Mouse (Mus musculus): ENCODE measurements around the gene 1810009A15Rik. TPM values are rescaled to one million over a fixed set of nuclear protein-coding genes. Genes with fewer than 3 reads are reported as not detected.
"Not testable (repeated sequence)": the region's sequence is repeated elsewhere in the genome, so short reads cannot be mapped to it uniquely, and the experiment has no call there.

1810009A15Rik gene
- polyA plus RNA-seq, 1 experiment from 2014 or later = 178 TPM

DNA sequence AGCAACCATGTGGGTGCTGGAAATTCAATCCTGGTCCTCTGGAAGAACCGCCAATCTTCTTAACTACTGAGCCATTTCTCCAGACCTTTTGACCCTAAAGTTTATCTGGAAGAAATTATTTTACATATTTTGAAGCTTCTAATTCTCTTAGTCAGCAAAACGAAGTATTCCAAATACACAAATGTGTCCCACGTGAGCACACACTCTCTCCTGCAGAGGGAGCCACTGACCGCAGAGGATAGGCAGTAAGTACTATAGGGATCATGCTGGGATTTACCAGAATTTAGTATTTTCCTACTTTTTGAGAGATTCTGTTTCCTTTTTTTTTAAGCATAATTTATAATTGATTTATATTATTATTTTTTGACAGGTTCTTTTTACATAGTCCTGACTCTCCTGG lies 31.0 kb upstream of the 1810009A15Rik start:
- Histone ChIP-seq H3K27me3 (ENCODE audit: poor library complexity, severe bottlenecking) (no peaks in the 10 kb centered on the region), H3K4me1 (no peaks in the 10 kb centered on the region), H3K27ac (no peak overlapping the region), H3K4me3 (no peak overlapping the region), H3K36me3 (replicated peaks) (no peaks in the 10 kb centered on the region), H3K9me3 (no peaks in the 10 kb centered on the region)
- DNase-seq (ENCODE audit: extremely low spot score, low spot score) = no peak
- 43% methylated on average over 4 of the region's 4 CpGs for WGBS

DNA sequence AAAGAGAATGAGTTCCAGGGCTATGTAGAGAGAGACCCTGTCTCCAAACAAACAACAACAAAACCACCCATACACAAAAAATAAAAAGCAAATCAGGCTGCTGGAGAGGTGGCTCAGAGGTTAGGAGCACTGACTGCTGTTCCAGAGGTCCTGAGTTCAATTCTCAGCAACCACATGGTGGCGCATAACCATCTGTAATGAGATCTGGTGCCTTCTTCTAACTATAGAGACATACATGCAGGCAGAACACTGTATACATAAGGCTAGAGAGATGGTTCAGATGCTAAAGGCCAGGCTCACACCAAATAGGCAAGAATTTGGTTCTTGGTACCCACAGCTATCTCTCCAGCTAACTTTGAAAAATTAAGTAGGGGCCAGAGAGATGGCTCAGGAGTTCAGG lies 29.6 kb upstream of the 1810009A15Rik start:
- WGBS = 21% methylated on average over 1 of the region's 1 CpGs
- H3K9me3 ChIP-seq = no peaks in the 10 kb centered on the region
- no peak for DNase-seq (ENCODE audit: extremely low spot score, low spot score)
- H3K27ac ChIP-seq = no peak overlapping the region
- H3K4me3 ChIP-seq = no peak overlapping the region
- H3K4me1 ChIP-seq = no peaks in the 10 kb centered on the region
- no peaks in the 10 kb centered on the region for H3K27me3 ChIP-seq (ENCODE audit: poor library complexity, severe bottlenecking)
- no peaks in the 10 kb centered on the region for H3K36me3 ChIP-seq (replicated peaks)

DNA sequence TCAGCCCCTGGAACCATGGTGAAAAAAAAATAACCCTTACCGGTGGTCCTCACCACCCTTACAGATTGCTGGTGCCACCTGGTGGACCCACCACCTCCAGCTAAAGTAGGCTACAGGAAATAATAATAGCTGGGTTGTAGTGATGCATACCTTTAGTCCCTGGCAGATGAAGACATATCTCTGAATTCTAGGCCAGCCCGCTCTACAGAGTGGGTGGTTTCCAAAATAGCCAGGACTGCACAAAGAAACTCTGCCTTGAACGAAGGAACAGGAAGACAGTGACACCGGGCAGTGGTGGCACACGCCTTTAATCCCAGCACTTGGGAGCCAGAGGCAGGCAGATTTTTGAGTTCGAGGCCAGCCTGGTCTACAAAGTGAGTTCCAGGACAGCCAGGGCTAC lies 24.4 kb upstream of the 1810009A15Rik start:
- no peak for DNase-seq (ENCODE audit: extremely low spot score, low spot score)
- Histone ChIP-seq H3K27ac (no peak overlapping the region), H3K27me3 (ENCODE audit: poor library complexity, severe bottlenecking) (no peaks in the 10 kb centered on the region), H3K36me3 (replicated peaks) (no peaks in the 10 kb centered on the region), H3K4me1 (no peaks in the 10 kb centered on the region), H3K4me3 (no peak overlapping the region), H3K9me3 (no peaks in the 10 kb centered on the region)
- WGBS = 85% methylated on average over 6 of the region's 6 CpGs

DNA sequence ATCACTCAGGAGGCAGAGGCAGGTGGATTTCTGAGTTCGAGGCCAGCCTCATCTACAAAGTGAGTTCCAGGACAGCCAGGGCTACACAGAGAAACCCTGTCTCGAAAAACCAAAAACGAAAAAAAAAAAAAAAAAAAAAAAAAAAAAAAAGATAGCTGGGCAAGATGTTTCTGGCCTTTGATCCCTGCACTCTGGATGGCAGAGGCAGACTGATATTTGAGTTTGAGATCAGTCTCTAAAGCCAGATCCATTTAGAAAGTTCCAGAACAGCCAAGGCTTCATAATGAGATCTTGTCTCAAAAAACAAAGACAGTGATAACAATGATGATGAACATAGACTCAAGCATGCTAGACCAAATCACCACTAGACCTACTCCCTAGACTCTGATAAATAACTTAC lies 18.3 kb upstream of the 1810009A15Rik start:
- peak overlapping the region; percentile 93 for H3K27ac ChIP-seq
- not testable (repeated sequence) for H3K9me3 ChIP-seq; DNase-seq (ENCODE audit: extremely low spot score, low spot score); H3K27me3 ChIP-seq (ENCODE audit: poor library complexity, severe bottlenecking)
- H3K4me3 ChIP-seq = peak overlapping the region; percentile 99
- peaks cover 14% of the 10 kb centered on the region for H3K4me1 ChIP-seq
- WGBS = 80% methylated on average over 3 of the region's 3 CpGs
- H3K36me3 ChIP-seq (replicated peaks) = peaks cover 24% of the 10 kb centered on the region

DNA sequence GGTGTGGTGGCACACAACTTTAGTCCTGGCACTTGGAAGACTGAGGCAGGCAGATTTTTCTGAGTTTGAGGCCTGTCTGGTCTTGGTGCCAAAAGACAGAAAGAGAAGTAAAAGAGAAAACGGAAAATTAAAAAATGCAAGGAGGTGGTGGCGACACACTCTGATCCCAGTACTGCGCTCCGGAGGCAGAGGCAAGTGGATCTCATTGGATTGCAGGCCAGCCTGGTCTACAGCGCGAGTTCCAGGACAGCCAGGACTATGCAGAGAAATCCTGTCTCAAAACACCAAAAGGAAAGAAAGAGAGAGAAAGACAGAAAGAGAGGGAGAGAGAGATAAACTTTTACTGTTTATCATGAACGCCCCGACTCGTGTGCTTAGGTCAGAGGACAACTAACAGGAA lies 17.8 kb upstream of the 1810009A15Rik start:
- H3K27me3 ChIP-seq (ENCODE audit: poor library complexity, severe bottlenecking) = no peaks in the 10 kb centered on the region
- 60% methylated on average over 9 of the region's 9 CpGs for WGBS
- peaks cover 14% of the 10 kb centered on the region for H3K4me1 ChIP-seq
- H3K27ac ChIP-seq = peak overlapping the region; percentile 93
- no peak for DNase-seq (ENCODE audit: extremely low spot score, low spot score)
- H3K9me3 ChIP-seq = no peaks in the 10 kb centered on the region
- H3K36me3 ChIP-seq (replicated peaks) = peaks cover 29% of the 10 kb centered on the region
- peak overlapping the region; percentile 99 for H3K4me3 ChIP-seq

DNA sequence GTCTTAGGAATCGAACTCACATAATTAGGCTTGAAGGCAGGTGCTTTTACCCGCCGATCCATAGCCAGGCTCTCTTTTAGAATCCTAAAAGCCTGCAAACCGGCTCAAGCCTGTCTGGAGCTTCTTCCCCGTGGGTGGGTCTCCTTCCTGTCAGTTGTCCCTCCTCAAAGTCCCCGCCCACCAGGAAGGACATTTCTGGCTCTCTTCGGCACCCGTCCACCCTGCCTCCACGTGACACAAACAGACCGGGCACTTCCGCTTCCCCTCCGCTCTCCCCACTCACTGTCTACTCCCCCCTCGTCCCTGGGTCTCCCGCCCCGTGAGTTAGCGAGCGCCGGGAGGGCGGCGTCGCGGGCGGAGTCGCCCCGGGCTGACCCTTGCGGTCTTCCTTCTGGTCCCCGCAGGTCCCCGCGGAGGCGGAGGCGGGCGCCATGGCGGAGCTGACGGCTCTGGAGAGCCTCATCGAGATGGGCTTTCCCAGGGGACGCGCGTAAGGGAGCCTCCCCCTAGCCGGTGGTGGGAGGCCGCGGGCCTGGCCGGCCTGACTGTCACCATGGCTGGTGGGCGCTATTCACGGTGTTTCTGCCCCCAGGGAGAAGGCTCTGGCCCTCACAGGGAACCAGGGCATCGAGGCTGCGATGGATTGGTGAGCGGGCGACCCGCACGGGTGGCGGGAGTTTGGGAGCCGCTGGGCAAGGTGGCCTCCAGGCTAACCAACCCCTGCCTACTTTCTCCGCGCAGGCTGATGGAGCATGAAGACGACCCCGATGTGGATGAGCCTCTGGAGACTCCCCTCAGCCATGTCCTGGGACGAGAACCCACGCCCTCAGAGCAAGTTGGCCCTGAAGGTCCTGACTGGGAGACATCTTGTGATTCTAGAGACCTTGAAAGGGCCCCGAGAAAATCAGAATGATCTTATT lies 17.1 kb upstream of the 1810009A15Rik start, which contains the start of gene Ubxn1:
Ubxn1 (plus strand) TSS at position 230 of the 920 bp plus-strand sequence.
- peak within 1 kb of the TSS; percentile 93 for H3K27ac ChIP-seq
- under 1% methylated on average over 59 of the region's 59 CpGs for WGBS
- H3K36me3 ChIP-seq (replicated peaks) = peaks cover 36% of the 10 kb centered on the region
- H3K27me3 ChIP-seq (ENCODE audit: poor library complexity, severe bottlenecking) = no peaks in the 10 kb centered on the region
- peak; percentile 96 for DNase-seq (ENCODE audit: extremely low spot score, low spot score)
- peaks cover 14% of the 10 kb centered on the region for H3K4me1 ChIP-seq
- no peaks in the 10 kb centered on the region for H3K9me3 ChIP-seq
- H3K4me3 ChIP-seq = peak within 1 kb of the TSS; percentile 99

DNA sequence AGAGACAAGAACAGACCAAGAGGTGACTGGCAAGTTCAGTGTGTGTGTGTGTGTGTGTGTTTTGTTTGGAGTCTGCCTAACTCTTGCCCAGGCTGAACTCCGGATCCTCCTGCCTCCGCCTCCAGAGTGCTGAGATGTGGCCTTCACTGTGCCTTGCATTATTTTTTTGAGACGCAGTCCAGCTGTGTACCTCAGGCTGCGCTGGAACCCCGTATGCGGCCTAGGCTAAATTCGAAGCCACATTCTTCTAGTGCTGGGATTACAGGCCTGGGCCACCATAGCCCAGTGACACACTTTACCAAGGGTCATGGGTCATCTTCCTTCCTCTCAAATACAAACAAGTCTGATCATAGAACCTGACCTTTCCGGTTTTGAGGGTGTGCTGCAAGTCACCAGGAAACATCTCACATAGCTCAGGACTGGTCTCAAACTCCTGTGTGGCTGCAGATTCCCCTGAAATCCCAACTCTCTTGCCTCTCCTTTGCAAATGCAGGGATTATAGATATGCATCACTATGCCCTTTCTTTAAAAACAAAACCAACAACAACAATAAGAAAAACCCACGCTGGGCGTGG lies 16.3 kb upstream of the 1810009A15Rik start:
- Histone ChIP-seq H3K9me3 (no peaks in the 10 kb centered on the region), H3K4me3 (peak overlapping the region; percentile 99), H3K4me1 (peaks cover 14% of the 10 kb centered on the region), H3K27ac (peak overlapping the region; percentile 93), H3K36me3 (replicated peaks) (peaks cover 44% of the 10 kb centered on the region), H3K27me3 (ENCODE audit: poor library complexity, severe bottlenecking) (no peaks in the 10 kb centered on the region)
- 80% methylated on average over 10 of the region's 10 CpGs for WGBS
- no peak for DNase-seq (ENCODE audit: extremely low spot score, low spot score)

DNA sequence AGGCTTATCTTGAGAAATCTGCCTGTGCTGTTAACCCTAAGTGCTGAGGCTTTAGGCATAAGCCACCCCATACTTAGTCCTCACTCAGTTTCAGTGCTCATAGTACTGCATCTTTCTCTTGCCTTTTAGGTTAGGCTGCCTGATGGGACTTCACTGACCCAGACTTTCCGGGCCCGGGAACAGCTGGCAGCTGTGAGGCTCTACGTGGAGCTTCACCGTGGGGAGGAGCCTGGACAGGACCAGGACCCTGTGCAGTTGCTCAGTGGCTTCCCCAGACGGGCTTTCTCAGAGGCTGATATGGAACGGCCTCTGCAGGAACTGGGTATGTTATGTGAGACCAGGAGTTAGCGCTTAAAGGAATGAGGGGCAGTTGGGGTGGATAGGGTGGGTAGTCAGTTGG lies 13.6 kb upstream of the 1810009A15Rik start:
- peaks cover 54% of the 10 kb centered on the region for H3K36me3 ChIP-seq (replicated peaks)
- 91% methylated on average over 7 of the region's 7 CpGs for WGBS

DNA sequence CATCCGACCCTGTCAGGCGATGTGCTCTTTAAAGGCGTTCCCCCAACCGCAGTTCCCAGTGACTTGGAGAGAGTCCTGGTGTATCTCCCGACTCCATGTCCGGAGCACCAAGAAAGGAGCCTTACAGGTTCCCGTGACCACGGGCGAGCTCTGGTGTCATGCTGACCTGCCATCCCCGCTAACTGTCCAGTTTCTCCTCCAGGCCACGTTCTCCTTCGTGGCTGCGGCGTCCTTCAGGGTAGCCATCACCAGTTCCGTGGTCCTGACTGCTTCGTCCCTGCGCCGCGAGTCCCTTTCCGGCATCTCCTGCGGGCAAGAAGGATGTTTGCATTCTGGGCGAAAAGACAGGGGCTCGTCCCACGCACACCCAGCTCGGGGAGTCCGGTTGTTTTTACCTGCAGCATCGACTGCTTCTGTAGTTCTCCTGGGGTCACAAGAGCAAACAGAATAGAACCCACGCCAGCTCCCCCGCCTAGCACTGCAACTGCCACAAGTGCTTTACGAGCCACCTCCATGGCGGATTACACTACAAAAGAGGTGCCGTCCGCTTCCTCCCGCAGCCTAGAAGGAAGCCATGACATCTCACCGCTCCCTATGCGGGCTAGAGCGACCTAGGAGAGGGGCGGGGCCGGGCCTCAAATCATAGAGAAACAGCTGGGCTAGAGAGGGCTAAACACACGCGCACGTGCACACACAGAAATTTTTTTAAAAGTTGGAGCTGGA lies 8.2 kb upstream of the 1810009A15Rik start, which contains the start of gene Uqcc3:
Uqcc3 (minus strand) TSS at position 613 of the 723 bp plus-strand sequence.
- peak within 1 kb of the TSS; percentile 89 for H3K4me3 ChIP-seq
- H3K27ac ChIP-seq = peak within 1 kb of the TSS; percentile 89
- no peaks in the 10 kb centered on the region for H3K27me3 ChIP-seq (ENCODE audit: poor library complexity, severe bottlenecking)
- peak; percentile 82 for DNase-seq (ENCODE audit: extremely low spot score, low spot score)
- peaks cover 29% of the 10 kb centered on the region for H3K36me3 ChIP-seq (replicated peaks)
- WGBS = under 1% methylated on average over 42 of the region's 42 CpGs
- peaks cover 16% of the 10 kb centered on the region for H3K4me1 ChIP-seq
- H3K9me3 ChIP-seq = no peaks in the 10 kb centered on the region

More for the DNA sequence above, 13.6 kb upstream of the 1810009A15Rik start:
- H3K27ac ChIP-seq = no peak overlapping the region
- peaks cover 22% of the 10 kb centered on the region for H3K4me1 ChIP-seq
- no peaks in the 10 kb centered on the region for H3K9me3 ChIP-seq
- DNase-seq (ENCODE audit: extremely low spot score, low spot score) = no peak
- H3K4me3 ChIP-seq = no peak overlapping the region
- no peaks in the 10 kb centered on the region for H3K27me3 ChIP-seq (ENCODE audit: poor library complexity, severe bottlenecking)

DNA sequence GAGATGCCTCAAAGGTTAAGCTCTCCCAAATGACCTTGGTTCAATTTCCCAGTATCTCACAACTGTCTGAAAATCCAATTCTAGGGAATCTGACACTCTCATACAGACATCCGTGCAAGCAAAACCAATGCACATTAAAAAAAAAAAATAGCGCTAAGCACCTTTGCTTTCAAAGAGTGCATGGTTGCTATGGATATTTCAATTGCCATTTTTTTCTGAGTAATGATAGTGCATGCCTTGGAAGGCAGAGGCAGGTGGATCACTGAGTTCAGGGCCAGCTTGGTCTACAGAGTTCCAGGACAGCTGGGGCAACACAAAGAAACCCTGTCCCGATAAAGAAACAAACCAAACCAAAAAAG lies 7.6 kb upstream of the 1810009A15Rik start:
- H3K27me3 ChIP-seq (ENCODE audit: poor library complexity, severe bottlenecking) = no peaks in the 10 kb centered on the region
- WGBS = 18% methylated on average over 3 of the region's 3 CpGs
- H3K27ac ChIP-seq = peak overlapping the region; percentile 89
- peak overlapping the region; percentile 89 for H3K4me3 ChIP-seq
- no peak for DNase-seq (ENCODE audit: extremely low spot score, low spot score)
- peaks cover 16% of the 10 kb centered on the region for H3K4me1 ChIP-seq
- peaks cover 24% of the 10 kb centered on the region for H3K36me3 ChIP-seq (replicated peaks)
- H3K9me3 ChIP-seq = no peaks in the 10 kb centered on the region

DNA sequence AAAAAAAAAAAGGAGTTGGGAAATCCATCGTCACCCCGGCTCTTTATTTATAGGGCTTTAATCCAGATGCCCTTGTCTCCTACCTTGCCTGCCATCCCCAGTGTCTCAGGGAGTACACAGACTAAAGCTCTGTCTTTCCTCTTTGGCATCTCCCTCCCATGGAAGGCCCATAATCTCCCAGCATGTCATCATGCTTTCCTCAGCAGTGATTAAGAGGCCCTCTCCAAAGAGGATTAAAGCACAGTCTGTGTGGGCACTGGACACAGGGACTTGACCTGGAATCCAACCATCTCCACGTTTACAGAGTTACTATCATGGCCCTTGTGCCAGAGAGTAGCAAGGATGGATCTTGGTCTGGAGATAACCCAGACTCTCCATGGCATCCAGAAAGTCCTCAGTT lies 5.0 kb upstream of the 1810009A15Rik start, which contains the start of the genes Lbhd1 and Gm49403:
Lbhd1 (plus strand) TSS at position 117 of the 400 bp plus-strand sequence.
Gm49403 (plus strand) TSS at position 315 of the 400 bp plus-strand sequence.
- H3K4me3 ChIP-seq = no peak within 1 kb of the TSS
- no peak within 1 kb of the TSS for H3K27ac ChIP-seq
- H3K4me1 ChIP-seq = peaks cover 30% of the 10 kb centered on the region
- no peak for DNase-seq (ENCODE audit: extremely low spot score, low spot score)
- no peaks in the 10 kb centered on the region for H3K9me3 ChIP-seq
- H3K27me3 ChIP-seq (ENCODE audit: poor library complexity, severe bottlenecking) = no peaks in the 10 kb centered on the region
- WGBS = 81% methylated on average over 3 of the region's 3 CpGs
- H3K36me3 ChIP-seq (replicated peaks) = peaks cover 5% of the 10 kb centered on the region; the same call in 1 of the 2 replicates

DNA sequence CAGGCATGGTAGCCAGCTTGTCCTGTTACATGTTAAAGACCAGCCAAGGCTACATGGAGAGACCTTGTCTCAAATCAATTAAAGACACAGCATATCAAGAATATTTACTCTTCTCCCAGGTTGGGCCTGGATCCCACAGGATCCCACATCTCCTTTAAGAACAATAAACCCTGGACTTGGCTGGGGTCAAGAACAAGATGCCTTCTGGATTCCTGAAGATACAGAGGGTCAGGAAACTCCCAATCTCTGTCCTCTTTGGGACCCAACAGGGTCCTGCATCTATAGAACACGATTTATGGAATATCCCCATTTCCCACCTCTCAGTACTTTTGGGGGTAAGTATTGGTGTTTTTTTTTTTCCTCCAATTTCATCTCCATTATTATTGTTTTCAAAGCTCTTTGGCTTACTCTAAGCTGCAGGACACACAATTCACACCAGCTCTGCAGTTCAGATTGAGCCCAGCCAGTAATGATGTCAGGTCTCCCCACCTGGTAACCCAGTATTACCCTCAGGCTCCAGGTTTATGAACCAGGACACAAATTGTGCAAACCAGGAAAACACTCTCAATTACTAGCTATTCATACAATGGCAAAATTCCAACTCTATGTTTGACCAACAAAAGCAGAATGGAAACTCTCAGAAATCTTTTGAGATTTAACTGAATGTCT lies 1.6 kb upstream of the 1810009A15Rik start:
- WGBS = 56% methylated on average over 1 of the region's 1 CpGs
- no peak for DNase-seq (ENCODE audit: extremely low spot score, low spot score)
- peak overlapping the region; percentile 78 for H3K4me3 ChIP-seq
- H3K27me3 ChIP-seq (ENCODE audit: poor library complexity, severe bottlenecking) = no peaks in the 10 kb centered on the region
- H3K4me1 ChIP-seq = peaks cover 22% of the 10 kb centered on the region
- H3K9me3 ChIP-seq = no peaks in the 10 kb centered on the region
- peak overlapping the region; percentile 96 for H3K27ac ChIP-seq
- peaks cover 22% of the 10 kb centered on the region for H3K36me3 ChIP-seq (replicated peaks)

Measured in forebrain, embryonic 10.5 days (tissue).